Mouse (Mus musculus): ENCODE measurements around the gene Snrpb.

Gene Snrpb

DNA sequence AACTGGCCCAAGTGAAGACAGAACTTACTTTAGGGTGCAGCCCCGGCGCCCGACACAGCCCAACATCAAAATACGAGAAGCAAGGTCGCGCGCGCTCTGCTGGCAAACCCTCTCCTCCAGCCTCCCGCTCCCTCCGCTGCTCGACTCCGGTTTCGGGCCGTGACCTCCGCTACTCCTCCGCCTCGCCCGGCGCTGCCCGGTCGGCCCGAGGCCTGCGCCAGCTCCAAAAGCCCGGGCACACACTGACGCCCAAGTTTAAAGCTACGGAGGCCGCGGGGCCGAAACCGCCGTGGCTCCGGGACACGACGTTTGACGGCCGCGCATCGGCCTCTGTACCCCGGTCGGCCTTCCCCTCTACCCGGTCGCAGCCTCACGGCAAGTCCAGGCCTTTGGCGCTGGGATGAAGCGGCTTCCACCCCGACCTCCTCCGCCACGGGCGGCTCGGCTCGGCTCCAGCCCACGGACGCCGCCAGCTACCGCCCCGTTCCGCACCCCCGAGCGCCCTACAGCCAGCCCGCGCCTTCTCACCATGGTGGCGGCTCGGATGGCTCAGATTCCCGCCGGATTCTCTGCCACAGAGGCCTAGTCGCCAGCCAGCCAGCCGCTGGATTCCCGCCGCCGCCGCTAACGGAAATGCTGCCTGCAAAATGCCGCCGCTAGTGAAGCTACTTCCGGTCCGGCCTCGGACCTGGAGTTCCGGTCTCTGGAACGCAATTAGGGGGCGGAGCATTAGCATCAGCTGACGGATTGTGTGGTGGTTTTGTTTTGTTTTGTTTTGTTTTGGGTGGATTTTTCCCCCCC lies at the start of gene Snrpb:
Snrpb (minus strand) TSS at position 698 of the 801 bp plus-strand sequence.
- DNase-seq (ENCODE audit: low spot score) = peak; percentile 79

DNA sequence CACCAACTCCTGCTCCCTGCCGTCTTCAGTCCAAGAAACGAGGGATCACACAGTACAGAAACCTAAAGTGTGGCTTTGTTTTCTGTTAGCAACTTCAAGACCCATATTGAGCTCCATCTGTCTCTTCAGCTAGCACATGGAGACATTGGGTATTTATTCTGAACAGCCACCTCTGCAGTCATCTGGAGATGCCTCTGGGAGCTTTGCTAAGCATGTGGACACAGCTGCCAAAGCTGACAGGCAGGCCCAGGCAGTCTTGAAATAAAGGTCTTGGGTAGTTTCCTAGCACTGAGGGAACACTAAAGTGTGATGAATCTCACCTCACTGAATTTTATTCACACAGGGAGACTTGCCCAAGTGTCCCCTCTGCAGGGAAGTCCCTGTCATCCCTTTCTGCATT lies 32.4 kb upstream of the Snrpb start:
- DNase-seq (ENCODE audit: low spot score) = no peak

DNA sequence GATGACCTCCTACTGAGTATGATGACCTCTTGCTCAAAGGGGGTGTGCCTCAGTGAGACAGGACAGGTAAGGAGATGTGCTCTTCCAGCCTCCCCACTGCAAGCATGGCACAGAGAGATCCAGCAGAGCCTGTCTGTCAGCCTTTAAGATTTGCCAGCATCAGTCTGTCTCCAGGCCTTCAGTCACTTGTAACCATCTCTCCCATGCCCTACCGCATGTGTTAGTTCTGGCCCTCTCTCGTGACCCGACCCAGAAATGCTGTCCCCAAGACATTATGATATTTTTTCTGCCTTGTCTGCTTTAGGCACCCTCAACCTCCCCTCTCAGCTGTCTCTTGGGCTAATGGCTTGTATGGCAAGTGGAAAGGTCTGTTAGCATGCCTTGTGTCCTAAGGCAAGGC lies 30.4 kb upstream of the Snrpb start:
- no peak for DNase-seq (ENCODE audit: low spot score)

DNA sequence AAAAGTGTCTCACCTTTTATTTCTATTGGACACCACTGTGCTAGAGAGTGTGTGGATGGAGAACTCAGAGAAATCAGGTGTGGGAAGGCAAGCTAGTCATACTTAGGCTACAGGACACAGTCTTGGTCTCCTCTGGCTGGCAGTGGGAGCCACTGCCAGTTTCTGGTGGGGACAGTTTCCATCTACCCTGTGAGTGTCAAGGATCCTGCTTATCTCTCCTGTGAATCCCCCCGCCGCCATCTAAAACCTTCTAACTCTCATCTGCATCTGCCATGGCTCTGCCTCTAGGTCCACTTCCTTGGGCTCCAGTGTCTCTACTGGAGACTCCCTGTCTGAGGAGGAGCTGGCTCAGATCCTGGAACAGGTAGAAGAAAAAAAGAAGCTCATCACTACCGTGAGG lies 28.8 kb upstream of the Snrpb start:
- no peak for DNase-seq (ENCODE audit: low spot score)

DNA sequence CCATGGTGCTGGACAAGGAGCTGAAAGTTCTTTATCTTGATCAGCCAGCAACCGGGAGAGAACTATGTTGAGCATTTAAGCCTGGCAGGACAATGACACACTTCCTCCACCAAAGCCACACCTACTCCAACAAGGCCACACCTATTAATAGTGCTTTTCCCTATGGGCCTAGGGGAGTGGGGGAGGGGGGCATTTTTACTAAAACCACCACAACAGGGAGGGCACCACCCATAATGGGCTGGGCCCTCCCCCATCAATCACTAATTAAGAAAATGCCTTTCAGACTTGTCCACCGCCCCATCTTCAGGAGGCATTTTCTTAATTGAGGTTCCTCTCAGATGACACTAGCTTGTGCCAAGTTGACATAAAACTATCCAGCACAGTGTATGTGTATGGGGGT lies 28.2 kb upstream of the Snrpb start:
- DNase-seq (ENCODE audit: low spot score) = no peak

DNA sequence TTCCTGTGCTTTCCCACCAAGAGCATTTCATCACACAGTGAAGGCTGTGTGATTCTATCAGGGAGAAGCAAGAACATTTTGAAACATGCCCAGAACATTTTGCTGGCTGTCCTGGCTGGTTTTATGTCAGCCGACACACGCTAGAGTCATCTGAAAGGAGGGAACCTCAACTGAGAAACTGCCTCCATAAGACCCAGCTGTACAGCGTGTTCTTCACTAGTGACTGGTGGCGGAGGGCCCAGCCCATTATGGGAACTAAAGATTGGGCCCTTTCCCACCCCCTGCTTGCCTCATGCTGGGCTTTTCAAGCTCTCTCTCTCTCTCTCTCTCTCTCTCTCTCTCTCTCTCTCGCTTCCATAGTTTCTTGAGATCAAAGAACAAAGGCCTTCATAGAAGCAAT lies 21.8 kb upstream of the Snrpb start:
- DNase-seq (ENCODE audit: low spot score) = no peak

DNA sequence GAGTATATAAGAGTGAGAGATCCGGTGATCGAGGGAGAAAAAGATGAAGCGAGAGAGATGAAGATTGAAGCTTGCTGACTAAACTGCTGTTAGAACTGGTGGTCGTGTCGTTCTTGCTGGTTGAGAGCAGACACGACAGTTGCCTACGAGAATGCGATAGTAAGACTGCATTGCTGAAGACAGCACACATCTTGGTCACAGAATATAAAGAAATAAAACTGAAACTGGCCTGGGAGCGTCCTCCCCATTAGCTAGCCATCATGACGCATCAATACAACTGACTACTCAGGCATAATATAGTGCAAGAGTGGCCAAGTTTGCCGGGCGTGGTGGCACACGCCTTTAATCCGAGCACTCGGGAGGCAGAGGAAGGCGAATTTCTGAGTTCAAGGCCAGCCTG lies 15.7 kb upstream of the Snrpb start, which contains the start of gene Tmc2:
Tmc2 (plus strand) TSS at position 301 of the 400 bp plus-strand sequence.
- DNase-seq (ENCODE audit: low spot score) = no peak

DNA sequence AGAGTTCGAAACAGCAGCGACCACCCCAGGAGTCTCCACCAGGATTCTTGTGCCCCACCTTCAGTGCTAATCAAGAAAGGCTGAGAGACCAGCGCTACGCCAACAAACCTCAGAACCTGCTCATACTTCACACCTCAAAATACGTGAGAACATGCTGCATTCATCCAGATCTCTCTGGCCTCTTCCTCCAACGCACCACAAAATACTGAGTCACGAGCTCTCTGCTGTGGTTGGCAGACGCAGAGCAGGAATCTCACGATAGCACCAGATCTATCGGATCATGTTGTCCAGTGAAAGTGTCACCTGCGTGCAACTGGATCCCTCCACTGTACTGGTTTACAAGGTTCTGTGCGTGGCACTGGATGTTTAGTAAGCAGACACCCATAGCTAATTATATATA lies 9.2 kb upstream of the Snrpb start:
- no peak for DNase-seq (ENCODE audit: low spot score)

DNA sequence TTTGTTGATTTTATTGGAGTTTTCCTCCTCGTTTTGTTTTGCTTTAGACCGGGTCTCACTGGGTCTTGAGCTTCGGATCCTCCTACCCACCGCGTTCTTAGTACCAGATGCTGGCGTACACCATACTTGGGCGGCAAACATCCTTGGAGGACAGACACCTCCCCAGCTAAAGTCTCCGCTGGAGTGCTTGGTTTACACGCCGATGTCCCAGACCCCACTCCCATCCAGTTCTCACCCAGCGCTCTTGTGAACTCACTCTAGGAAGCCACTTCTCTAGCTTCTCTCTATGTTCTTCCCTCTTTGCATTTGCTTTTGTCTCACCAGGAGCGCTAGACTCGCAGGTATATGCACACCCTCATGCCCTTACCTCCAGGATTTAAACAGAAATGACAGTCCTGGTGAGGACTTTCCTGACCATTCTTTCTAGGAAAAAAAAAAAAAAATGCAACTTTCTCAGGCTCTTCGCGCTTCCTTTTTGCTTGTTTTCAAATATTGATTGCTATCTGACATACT lies 360 bp upstream of the Snrpb start:
- no peak for DNase-seq (ENCODE audit: low spot score)

DNA sequence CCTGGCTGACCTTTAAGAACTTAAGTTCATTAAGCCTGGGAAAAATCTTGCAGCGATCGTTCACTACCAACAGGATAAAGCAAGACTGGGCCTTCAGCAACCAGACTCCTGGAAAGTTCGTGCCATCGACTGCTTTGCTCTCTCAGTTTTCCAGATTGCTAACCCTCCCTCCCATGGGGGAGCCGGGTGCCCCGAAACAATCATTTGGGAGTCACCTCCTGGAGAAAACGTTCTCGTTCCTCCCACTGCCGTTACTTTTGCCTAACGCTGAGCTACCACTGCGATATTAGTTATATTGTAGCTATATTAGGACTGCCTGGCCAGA lies 860 bp downstream of the Snrpb start:
- no peak for DNase-seq (ENCODE audit: low spot score)

DNA sequence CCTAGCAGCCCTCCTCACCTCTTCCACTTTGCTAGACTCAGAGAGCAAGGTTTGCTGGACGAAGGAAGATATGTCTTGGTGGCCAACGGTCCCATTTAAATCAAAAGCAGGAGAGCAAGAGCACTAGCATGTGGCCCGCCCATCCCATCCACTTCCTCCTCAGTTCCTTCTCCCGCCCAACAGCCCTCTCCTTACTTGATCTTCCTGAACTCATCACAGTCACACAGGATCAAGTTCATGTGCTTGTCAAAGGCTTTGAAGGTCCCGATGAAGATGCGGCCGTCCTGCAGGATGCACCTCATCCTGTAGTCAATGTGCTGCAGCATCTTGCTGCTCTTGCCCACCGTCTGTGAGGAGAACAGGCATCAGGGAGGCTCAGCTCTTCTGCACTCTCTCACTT lies 2.4 kb downstream of the Snrpb start:
- no peak for DNase-seq (ENCODE audit: low spot score)

DNA sequence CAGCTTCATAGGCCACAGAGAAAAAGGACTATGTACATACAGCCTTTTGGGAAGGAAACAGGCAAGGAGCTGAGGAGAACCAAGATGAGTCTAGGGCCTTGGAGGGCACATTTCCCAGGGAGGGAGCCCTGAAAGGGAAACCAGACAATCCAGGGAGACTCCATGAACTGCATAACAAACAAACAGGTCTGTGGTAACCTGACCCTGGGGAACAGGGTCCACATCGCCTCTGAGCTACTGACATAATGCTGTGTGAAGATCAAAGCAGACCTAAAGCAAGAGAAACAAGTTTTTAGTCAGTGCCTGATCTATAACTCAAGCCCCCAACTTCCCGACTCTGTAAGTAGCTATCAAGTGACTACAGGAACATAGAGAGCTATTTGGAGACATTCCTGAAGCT lies 7.5 kb downstream of the Snrpb start:
- DNase-seq (ENCODE audit: low spot score) = no peak

DNA sequence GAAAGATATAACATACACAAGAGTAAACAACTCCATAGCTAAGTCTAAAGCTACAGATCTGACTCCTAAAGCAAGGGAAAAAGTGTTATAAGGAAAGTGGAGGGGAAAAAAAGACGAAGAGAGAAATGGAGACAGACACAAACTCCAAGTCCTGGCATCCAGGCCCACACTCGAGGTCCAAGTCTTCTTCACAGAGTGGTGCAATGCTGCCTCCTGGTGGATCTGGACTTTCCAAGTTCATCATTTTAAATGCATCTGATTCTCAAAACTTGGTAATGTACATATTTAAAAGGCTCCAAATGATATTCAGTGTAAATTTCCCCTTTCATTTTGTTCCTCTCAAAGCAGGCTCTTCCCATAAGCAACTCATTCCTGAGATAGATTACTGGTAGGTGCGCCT lies 11.3 kb downstream of the Snrpb start:
- DNase-seq (ENCODE audit: low spot score) = no peak

DNA sequence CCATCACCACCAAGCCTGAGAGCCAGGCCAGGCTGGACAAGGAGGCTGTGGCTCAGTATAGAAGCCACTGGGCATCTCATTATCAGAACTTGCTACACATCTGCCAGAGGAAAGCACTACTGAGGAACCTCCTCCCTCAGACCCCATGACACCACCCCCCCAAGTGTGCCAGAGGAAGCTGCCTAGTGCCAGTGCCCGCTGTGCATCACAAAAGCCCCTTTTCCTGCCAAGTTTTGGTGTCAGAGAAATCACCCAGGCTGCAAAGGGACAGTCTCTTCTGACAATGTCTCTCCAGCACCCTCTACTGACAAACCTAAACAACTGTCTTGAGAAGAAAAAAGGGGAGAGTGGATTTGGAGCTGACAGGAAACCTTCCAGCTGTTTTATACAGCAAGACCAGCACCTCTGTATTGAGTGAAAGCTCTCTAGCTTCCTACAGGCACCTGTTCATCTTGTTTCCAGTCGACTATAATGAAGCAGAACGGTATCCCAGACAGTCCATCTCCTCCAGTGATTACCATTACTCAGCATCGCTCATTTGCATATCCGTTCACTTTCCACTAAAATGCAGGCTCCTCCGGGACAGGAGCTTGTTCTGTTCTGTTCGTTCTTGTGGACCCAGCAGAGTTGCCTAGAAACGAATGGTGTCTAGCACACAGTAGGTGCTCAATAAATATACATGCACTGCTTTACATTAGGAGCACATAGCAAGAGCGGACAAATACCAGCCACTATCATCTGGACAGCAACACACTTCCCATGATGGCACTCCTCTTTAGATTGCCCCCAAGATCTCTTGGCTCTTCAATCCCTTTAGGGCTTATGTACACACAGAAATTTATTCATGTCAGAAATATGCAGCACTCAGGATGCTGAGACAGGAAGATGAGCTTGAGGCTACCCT lies 12.6 kb downstream of the Snrpb start:
- no peak for DNase-seq (ENCODE audit: low spot score)

DNA sequence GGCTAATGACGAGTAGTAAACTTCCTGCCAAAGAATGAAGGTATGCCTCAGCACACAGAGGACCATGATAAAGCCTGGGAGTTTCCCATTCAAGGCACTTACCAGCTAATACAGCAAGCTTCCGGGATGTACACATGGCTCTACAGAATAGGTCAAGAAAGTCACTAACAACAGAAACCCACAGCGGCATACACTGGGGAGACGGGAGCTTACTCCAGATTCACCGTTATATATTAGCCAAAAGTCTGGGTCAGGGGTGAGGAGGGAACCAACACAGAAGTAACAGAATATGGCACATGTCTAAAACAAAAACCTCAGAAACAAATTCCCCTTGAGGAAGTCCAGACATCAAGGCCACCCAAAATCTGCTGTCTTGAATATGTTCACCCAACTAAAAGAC lies 16.5 kb downstream of the Snrpb start:
- no peak for DNase-seq (ENCODE audit: low spot score)

DNA sequence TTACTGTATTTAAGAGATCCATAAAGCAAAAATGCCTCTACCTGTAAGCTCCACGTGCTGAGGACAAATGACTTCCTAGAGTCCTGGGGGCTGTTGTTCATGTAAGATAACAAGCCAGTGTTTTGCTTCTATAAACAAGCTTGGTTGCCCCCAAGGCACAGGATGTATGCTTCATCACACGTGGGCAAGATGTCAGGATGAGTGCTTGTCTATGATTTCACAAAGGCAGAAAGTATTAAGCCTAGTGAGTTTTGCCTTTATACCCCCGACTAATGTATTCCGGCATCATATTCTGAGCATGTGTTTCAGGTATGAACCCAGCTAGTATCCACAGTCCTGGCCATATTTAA lies 21.1 kb downstream of the Snrpb start:
- DNase-seq (ENCODE audit: low spot score) = no peak

DNA sequence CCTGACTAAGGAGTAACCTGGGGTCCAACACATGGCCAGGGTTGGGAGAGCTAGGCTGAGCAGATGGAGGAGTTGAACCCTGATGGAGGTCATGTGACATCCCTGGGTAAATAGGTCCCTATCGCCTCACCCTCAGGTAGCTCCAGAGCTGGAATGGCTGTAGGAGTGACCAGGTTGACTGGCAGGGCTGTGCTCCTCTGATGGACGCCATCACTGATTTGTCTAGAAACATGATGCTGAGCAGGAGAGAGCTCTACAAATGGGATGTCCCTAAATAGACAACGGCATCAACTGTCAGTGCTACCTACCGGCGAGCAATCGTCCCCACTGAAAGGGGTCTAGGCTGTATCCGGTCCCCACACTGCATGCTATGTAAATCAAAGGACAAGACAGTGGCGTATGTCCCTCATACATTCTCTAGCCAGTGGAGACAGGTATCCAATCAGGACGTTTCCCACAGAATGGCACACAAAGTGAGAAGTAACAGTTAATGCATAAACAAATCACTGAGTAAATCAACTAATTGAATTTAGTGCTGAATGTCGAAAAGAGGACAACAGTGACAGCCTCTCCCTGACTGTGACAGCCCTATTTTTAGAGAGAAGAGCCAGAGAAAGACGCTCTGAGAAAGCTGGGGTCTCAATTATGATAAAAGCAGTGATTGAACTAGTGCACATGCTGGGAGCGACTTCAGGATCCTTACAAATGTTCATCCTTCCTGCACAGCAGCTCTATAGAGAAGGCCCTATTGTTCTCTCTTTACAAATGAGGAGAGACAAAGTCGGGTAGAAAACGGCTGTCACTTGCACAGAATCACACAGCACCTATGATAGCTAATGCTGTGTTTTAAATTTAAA lies 21.7 kb downstream of the Snrpb start:
- DNase-seq (ENCODE audit: low spot score) = no peak

DNA sequence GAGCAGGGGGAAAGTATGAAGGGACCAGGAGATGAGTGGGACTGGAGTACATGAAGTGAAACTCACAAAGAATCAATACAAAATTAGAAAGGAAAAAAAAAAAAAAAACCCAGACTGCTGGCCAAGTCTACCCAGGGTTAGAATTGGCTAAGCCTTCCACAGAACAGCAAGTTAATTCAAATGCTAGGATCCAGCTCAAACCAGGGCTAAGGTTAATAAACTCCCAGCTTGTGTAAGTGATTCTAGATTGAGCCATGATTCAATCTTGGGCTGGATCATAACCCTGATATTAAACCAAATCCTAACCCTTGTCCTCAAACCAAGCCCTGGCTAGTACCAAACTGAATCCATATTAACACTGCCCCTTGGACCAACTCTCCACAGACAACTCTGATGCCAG lies 23.4 kb downstream of the Snrpb start:
- no peak for DNase-seq (ENCODE audit: low spot score)

DNA sequence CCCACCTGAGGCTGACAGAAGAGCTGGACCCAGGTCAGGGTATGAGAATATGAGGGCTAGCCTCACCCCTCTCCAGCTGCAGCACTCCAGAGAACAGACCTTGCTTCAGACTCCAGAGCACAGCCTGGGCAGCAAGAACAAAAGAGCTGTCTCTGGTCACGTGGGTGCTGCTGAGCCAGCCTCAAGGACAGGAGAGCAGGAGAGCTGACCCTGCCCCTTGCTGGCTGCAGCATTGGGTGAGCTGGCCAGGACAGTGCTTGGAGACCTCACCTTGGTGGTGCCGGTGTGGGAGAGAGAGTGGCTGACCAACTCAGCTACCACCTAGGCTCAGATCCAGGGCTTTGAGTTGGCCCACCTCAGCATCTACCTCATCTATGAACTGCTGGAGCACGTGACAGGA lies 24.0 kb downstream of the Snrpb start:
- DNase-seq (ENCODE audit: low spot score) = no peak

DNA sequence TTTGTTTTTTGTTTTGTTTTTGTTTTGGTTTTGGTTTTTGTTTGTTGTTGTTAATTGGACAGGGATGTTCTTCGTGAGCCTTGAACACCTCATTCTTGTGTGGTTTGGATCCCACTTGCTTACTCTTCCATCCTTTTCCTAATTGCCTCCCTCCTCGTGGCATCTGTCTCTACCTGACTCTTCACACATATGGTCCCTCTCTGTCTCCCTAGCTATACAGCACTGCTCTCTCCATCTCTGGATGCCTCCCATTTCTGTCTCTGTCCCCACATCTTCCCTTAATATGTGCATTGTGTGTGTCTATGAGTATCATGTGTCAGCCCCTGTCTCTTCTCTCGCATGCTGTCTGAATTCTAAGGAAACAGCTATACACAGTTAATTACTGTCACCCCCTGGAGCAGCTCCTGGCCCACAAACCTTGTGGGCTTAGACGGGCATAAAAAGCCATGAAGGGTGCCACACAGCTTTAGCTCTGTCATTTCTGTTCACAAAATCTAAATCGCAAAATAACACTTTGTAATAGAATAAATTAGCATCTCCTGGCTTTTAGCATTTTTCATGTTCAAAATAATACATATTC lies 33.0 kb downstream of the Snrpb start:
- no peak for DNase-seq (ENCODE audit: low spot score)

DNA sequence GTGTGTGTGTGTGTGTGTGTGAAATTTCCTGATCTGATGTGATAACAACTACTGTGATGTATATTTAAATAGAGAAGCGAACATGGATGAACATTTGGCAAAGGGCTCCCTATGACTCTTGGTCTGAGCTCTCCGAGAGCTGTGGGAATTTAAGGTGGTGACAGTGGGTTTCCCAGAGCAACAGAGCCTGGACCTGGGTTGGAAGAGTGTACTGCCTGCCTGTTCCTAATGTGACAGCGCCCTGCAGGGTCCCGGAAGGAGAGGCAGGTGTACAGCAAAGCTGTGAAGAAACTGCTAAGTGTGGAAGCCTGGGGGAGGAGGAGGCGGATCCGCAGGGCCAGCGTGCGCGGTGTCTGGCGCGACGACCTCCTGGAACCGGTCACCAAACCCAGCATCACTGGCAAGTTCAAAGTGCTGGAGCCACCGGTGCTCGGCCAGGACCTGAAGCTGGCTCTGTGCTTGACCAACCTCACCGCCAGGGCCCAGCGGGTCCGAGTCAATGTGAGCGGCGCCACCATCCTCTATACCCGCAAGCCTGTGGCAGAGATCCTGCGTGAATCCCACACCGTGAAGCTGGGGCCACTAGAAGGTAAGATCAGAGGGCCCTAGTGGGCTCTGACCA lies 34.4 kb downstream of the Snrpb start:
- no peak for DNase-seq (ENCODE audit: low spot score)

DNA sequence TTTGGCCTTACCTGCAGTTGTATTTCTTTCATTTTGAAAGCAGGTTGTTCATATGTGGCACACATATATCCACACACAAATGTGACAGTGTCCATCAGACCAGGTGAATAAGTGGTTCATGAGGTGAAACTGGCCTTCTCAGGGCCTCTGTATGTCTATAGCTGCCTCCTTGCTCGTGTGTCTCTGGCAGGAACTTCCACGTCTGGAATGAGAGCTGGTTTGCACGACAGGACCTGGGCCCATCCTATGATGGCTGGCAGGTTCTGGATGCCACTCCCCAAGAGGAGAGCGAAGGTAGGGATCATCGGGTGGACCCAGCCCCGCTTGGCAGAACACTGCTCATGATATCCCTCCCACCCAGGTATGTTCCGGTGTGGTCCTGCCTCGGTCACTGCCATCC lies 36.2 kb downstream of the Snrpb start:
- DNase-seq (ENCODE audit: low spot score) = no peak

All from ovary, postnatal 10 days (tissue).